Mouse (Mus musculus) brain, embryonic 14.5 days (tissue): ENCODE data around the gene Urah.

Experiments used
- CTCF ChIP-seq: fragments of 200-500 bp; IDR thresholded peaks from 2 replicates; pipeline ENCODE4 v1.5.1; 2012; ENCODE audit warnings: inconsistent platforms, mild to moderate bottlenecking, moderate library complexity, borderline replicate concordance; ENCODE audit not compliant: insufficient read depth, insufficient read length; ENCODE audit errors: extremely low read depth
- POLR2A ChIP-seq: fragments of 200-500 bp; IDR thresholded peaks from 2 replicates; pipeline ENCODE4 v1.6.1; 2012; ENCODE audit warnings: mild to moderate bottlenecking, inconsistent platforms, borderline replicate concordance; ENCODE audit not compliant: poor library complexity, insufficient read depth, insufficient read length, severe bottlenecking; ENCODE audit errors: extremely low read depth

DNA sequence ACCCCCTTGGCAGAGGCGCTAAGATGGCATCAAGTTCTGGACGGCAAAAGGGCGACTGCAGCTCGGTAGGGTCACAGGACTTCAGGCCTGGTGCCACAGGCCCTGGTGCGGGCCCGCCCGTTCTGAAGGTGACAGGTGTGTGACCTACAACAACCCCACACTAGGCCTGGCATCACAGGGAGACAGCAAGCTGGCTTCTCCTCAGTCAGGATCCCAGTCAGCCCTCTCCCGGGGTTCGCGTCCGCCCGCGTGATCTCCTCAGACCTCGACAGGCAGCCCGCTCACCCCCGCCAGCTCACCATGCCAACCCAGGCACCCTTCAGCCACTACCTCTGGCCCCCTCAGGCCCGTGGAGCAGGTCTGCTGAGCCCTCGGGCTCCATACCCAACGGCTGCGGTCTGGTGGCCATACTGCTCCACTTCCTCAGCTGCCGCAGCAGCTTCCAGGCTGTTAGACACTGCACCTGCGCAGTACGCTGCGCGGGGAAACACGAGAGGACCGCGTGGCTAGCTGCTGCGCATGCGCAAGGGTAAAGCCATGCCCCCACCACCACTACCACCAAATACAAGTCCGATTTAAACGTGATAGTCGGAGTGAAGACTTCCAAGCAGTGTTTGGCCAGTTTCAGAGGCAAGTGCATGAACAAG lies 47.3 kb upstream of the Urah start, which contains the start of gene Syce1:
- no peak for TF ChIP-seq CTCF
- no peak for TF ChIP-seq POLR2A
